Mouse (Mus musculus): ENCODE measurements around the gene Epb41l4b. TPM values are rescaled to one million over a fixed set of nuclear protein-coding genes. Genes with fewer than 3 reads are reported as not detected.

Epb41l4b gene
- polyA plus RNA-seq, 1 experiment from 2014 or later, result 8.4 TPM

- Histone ChIP-seq H3K27me3 (ENCODE audit: insufficient read depth, low read length) (no peaks in the 10 kb centered on the region), H3K36me3 (replicated peaks; ENCODE audit: insufficient read depth, low read length) (no peaks in the 10 kb centered on the region), H3K27ac (ENCODE audit: low read depth) (no peak overlapping the region), H3K9ac (replicated peaks) (no peak overlapping the region), H3K4me2 (ENCODE audit: low read depth, low read length) (no peak overlapping the region), H3K4me3 (ENCODE audit: low read depth, low read length) (no peak overlapping the region), H3K9me3 (ENCODE audit: low read length) (no peaks in the 10 kb centered on the region), H3K4me1 (ENCODE audit: insufficient read depth) (peaks cover 3% of the 10 kb centered on the region; the same call in 1 of the 2 replicates)
- TF ChIP-seq EP300 (IDR thresholded peaks at IDR 0.05; ENCODE audit: low read depth), result no peak
- TF ChIP-seq CTCF (IDR thresholded peaks at IDR 0.05; ENCODE audit: low read depth), result no peak
- 55% methylated on average over 6 of the region's 6 CpGs for WGBS (ENCODE audit: insufficient replicate concordance)
- ATAC-seq (no peak), DNase-seq (no peak)
Observed at GRCm38 (mm10) chr4:57048566-57048965, 94.7 kb downstream of the Epb41l4b start.

- no peaks in the 10 kb centered on the region for H3K36me3 ChIP-seq (replicated peaks; ENCODE audit: insufficient read depth, low read length)
- H3K27ac ChIP-seq (ENCODE audit: low read depth), result no peak overlapping the region
- H3K4me2 ChIP-seq (ENCODE audit: low read depth, low read length), result no peak overlapping the region
- 70% methylated on average over 9 of the region's 9 CpGs for whole genome bisulfite sequencing (ENCODE audit: insufficient replicate concordance)
- H3K4me3 ChIP-seq (ENCODE audit: low read depth, low read length), result no peak overlapping the region
- DNase-seq (peak; percentile 45), ATAC-seq (no peak)
- H3K9ac ChIP-seq (replicated peaks), result no peak overlapping the region
- no peaks in the 10 kb centered on the region for H3K9me3 ChIP-seq (ENCODE audit: low read length)
- no peaks in the 10 kb centered on the region for H3K27me3 ChIP-seq (ENCODE audit: insufficient read depth, low read length)
- peaks cover 3% of the 10 kb centered on the region; the same call in 1 of the 2 replicates for H3K4me1 ChIP-seq (ENCODE audit: insufficient read depth)
- TF ChIP-seq EP300 (IDR thresholded peaks at IDR 0.05; ENCODE audit: low read depth), result no peak
- no peak for TF ChIP-seq CTCF (IDR thresholded peaks at IDR 0.05; ENCODE audit: low read depth)
Observed at GRCm38 (mm10) chr4:57046160-57046571, 97.1 kb downstream of the Epb41l4b start.

GRCm38 (mm10) chr4:57043621-57044020, 99.6 kb downstream of the Epb41l4b start:
- ATAC-seq (no peak), DNase-seq (no peak)
- H3K9me3 ChIP-seq (ENCODE audit: low read length), result no peaks in the 10 kb centered on the region
- H3K9ac ChIP-seq (replicated peaks), result no peak overlapping the region
- no peaks in the 10 kb centered on the region for H3K36me3 ChIP-seq (replicated peaks; ENCODE audit: insufficient read depth, low read length)
- no peak overlapping the region for H3K4me3 ChIP-seq (ENCODE audit: low read depth, low read length)
- WGBS (ENCODE audit: insufficient replicate concordance), result 88% methylated on average over 8 of the region's 8 CpGs
- no peaks in the 10 kb centered on the region for H3K27me3 ChIP-seq (ENCODE audit: insufficient read depth, low read length)
- H3K4me1 ChIP-seq (ENCODE audit: insufficient read depth), result peaks cover 6% of the 10 kb centered on the region
- H3K27ac ChIP-seq (ENCODE audit: low read depth), result no peak overlapping the region
- H3K4me2 ChIP-seq (ENCODE audit: low read depth, low read length), result no peak overlapping the region
- TF ChIP-seq EP300 (IDR thresholded peaks at IDR 0.05; ENCODE audit: low read depth) (no peak), CTCF (IDR thresholded peaks at IDR 0.05; ENCODE audit: low read depth) (no peak)

GRCm38 (mm10) chr4:57041661-57042060, 101.6 kb downstream of the Epb41l4b start:
- peaks cover 6% of the 10 kb centered on the region for H3K4me1 ChIP-seq (ENCODE audit: insufficient read depth)
- 76% methylated on average over 6 of the region's 6 CpGs for WGBS (ENCODE audit: insufficient replicate concordance)
- H3K27me3 ChIP-seq (ENCODE audit: insufficient read depth, low read length), result no peaks in the 10 kb centered on the region
- no peak overlapping the region for H3K4me3 ChIP-seq (ENCODE audit: low read depth, low read length)
- DNase-seq, result no peak
- H3K4me2 ChIP-seq (ENCODE audit: low read depth, low read length), result no peak overlapping the region
- H3K36me3 ChIP-seq (replicated peaks; ENCODE audit: insufficient read depth, low read length), result no peaks in the 10 kb centered on the region
- no peak for ATAC-seq
- H3K9me3 ChIP-seq (ENCODE audit: low read length), result no peaks in the 10 kb centered on the region
- TF ChIP-seq EP300 (IDR thresholded peaks at IDR 0.05; ENCODE audit: low read depth), result no peak
- TF ChIP-seq CTCF (IDR thresholded peaks at IDR 0.05; ENCODE audit: low read depth), result no peak
- H3K27ac ChIP-seq (ENCODE audit: low read depth), result no peak overlapping the region
- no peak overlapping the region for H3K9ac ChIP-seq (replicated peaks)

- TF ChIP-seq CTCF (IDR thresholded peaks at IDR 0.05; ENCODE audit: low read depth), result no peak
- no peak for TF ChIP-seq EP300 (IDR thresholded peaks at IDR 0.05; ENCODE audit: low read depth)
- ATAC-seq (no peak), DNase-seq (no peak)
- H3K27ac ChIP-seq (ENCODE audit: low read depth), result no peak overlapping the region
- no peak overlapping the region for H3K9ac ChIP-seq (replicated peaks)
- WGBS (ENCODE audit: insufficient replicate concordance), result 91% methylated on average over 4 of the region's 4 CpGs
- H3K4me2 ChIP-seq (ENCODE audit: low read depth, low read length), result no peak overlapping the region
- H3K4me3 ChIP-seq (ENCODE audit: low read depth, low read length), result no peak overlapping the region
- peaks cover 4% of the 10 kb centered on the region for H3K4me1 ChIP-seq (ENCODE audit: insufficient read depth)
- no peaks in the 10 kb centered on the region for H3K27me3 ChIP-seq (ENCODE audit: insufficient read depth, low read length)
- no peaks in the 10 kb centered on the region for H3K9me3 ChIP-seq (ENCODE audit: low read length)
- H3K36me3 ChIP-seq (replicated peaks; ENCODE audit: insufficient read depth, low read length), result no peaks in the 10 kb centered on the region
Observed at GRCm38 (mm10) chr4:57041211-57041610, 102.0 kb downstream of the Epb41l4b start.

GRCm38 (mm10) chr4:57040481-57040880, 102.8 kb downstream of the Epb41l4b start:
- Histone ChIP-seq H3K36me3 (replicated peaks; ENCODE audit: insufficient read depth, low read length) (no peaks in the 10 kb centered on the region), H3K4me1 (ENCODE audit: insufficient read depth) (peaks cover 4% of the 10 kb centered on the region; the same call in 1 of the 2 replicates), H3K4me2 (ENCODE audit: low read depth, low read length) (no peak overlapping the region), H3K9ac (replicated peaks) (no peak overlapping the region), H3K9me3 (ENCODE audit: low read length) (no peaks in the 10 kb centered on the region), H3K27me3 (ENCODE audit: insufficient read depth, low read length) (no peaks in the 10 kb centered on the region), H3K4me3 (ENCODE audit: low read depth, low read length) (no peak overlapping the region), H3K27ac (ENCODE audit: low read depth) (no peak overlapping the region)
- TF ChIP-seq CTCF (IDR thresholded peaks at IDR 0.05; ENCODE audit: low read depth) (no peak), EP300 (IDR thresholded peaks at IDR 0.05; ENCODE audit: low read depth) (no peak)
- ATAC-seq (peak; percentile 23; the same call in 1 of the 2 replicates), DNase-seq (peak; percentile 33)
- WGBS (ENCODE audit: insufficient replicate concordance), result 42% methylated on average over 8 of the region's 8 CpGs
